Mouse (Mus musculus): ENCODE results near the gene Rasal2. TPM values are rescaled to one million over a fixed set of nuclear protein-coding genes. Genes with fewer than 3 reads are reported as not detected.

Rasal2 gene
- polyA plus RNA-seq, 1 experiment from 2014 or later = 30.7 TPM

DNA sequence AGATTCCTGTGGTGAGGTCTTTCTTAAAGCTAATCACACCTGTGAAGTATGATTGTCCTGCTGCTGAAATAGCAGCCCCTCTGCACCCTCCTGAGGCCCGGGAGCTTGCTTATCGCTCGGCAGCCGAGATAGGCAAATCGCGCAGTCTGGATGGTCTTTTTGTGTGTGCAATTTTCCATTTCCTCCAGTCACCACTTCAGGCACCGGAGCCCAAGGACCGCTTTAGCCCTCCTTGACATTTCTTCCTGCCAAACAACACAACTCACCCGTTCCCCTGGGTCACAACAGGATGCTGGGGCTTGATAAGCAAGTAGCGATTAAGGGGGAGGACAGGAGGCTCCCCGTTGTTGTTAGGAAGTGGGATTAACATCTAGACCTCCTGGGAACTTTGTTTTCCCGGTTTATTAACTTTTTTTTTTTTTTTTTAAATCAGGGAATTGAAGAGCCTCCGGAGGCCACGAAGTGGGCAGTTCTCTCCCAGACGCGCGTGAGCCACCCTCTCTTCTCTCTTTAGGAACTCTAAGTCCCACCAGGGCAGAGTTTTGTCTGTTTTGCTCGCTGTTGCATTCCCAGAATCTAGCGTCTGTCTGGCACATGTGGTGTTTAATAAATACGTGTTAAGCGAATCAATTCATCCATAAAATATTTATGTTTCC, 37.7 kb upstream of the Rasal2 start:
- H3K27ac ChIP-seq (ENCODE audit: low read depth, low read length) = no peak overlapping the region
- H3K36me3 ChIP-seq (ENCODE audit: control insufficient read depth, insufficient read depth, low read length) = no peaks in the 10 kb centered on the region
- H3K4me2 ChIP-seq (ENCODE audit: low read length) = peak overlapping the region; percentile 40
- H3K4me1 ChIP-seq (ENCODE audit: control insufficient read depth, insufficient read depth, low read length) = peaks cover 28% of the 10 kb centered on the region
- H3K4me3 ChIP-seq (ENCODE audit: low read depth, low read length) = peak overlapping the region; percentile 11
- no peaks in the 10 kb centered on the region for H3K9me3 ChIP-seq (replicated peaks; ENCODE audit: control insufficient read depth, low read length)
- ATAC-seq (no peak), DNase-seq (ENCODE audit: low spot score) (peak; percentile 50)
- H3K27me3 ChIP-seq (replicated peaks; ENCODE audit: control insufficient read depth, insufficient read depth, low read length) = 0 out of 2 replicates have a peak, but pooled peaks cover 3% of the 10 kb centered on the region
- 11% methylated on average over 21 of the region's 21 CpGs for WGBS
- H3K9ac ChIP-seq (ENCODE audit: low read length) = peak overlapping the region; percentile 25; the same call in 1 of the 2 replicates

DNA sequence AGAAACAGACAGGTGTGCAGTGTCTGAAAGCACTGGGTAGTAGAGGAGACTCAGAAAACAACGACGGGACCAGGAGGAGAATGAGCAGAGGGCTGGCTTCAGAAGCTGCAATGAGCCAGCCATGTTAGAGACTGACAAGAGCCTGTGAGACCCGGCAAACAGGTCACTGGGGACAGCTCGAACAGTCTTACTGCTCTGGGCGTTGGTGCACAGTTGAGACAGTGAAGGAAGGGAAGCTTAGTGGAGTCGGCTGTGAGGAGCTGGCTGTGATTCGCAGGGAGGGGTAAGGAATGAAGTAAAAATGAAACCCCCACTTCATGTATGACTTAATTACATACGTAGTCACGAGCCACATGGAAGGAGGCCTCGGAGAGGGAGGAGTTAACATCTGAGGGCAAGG, 37.1 kb upstream of the Rasal2 start:
- Histone ChIP-seq H3K4me3 (ENCODE audit: low read depth, low read length) (peak overlapping the region; percentile 11), H3K4me1 (ENCODE audit: control insufficient read depth, insufficient read depth, low read length) (peaks cover 32% of the 10 kb centered on the region), H3K36me3 (ENCODE audit: control insufficient read depth, insufficient read depth, low read length) (no peaks in the 10 kb centered on the region), H3K9ac (ENCODE audit: low read length) (peak overlapping the region; percentile 25; the same call in 1 of the 2 replicates), H3K27ac (ENCODE audit: low read depth, low read length) (no peak overlapping the region), H3K27me3 (replicated peaks; ENCODE audit: control insufficient read depth, insufficient read depth, low read length) (0 out of 2 replicates have a peak, but pooled peaks cover 3% of the 10 kb centered on the region), H3K9me3 (replicated peaks; ENCODE audit: control insufficient read depth, low read length) (no peaks in the 10 kb centered on the region), H3K4me2 (ENCODE audit: low read length) (peak overlapping the region; percentile 40)
- no peak for ATAC-seq
- DNase-seq (ENCODE audit: low spot score) = no peak
- WGBS = 11% methylated on average over 10 of the region's 10 CpGs

DNA sequence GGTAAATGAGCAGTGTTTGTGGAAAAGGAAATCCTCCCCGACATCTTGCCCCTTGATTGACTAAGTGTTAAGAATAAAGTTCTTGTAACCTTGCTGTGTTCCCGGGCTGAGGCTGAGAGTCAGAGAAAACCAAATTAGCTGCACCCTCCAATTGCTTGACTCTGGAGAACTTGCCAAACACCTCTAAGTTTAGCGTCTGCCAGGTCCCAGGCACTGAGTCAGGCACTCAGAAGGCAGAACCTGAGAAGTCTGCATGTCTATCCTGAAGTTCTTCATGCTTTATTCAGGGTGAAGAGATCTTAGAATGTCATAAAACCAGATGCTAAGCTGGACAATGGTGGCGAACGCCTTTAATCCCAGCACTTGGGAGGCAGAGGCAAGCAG, 36.4 kb upstream of the Rasal2 start:
- DNase-seq (ENCODE audit: low spot score) (no peak), ATAC-seq (no peak)
- no peaks in the 10 kb centered on the region for H3K9me3 ChIP-seq (replicated peaks; ENCODE audit: control insufficient read depth, low read length)
- no peaks in the 10 kb centered on the region for H3K36me3 ChIP-seq (ENCODE audit: control insufficient read depth, insufficient read depth, low read length)
- no peak overlapping the region for H3K4me2 ChIP-seq (ENCODE audit: low read length)
- no peak overlapping the region for H3K9ac ChIP-seq (ENCODE audit: low read length)
- H3K4me3 ChIP-seq (ENCODE audit: low read depth, low read length) = no peak overlapping the region
- peaks cover 39% of the 10 kb centered on the region for H3K4me1 ChIP-seq (ENCODE audit: control insufficient read depth, insufficient read depth, low read length)
- 0 out of 2 replicates have a peak, but pooled peaks cover 3% of the 10 kb centered on the region for H3K27me3 ChIP-seq (replicated peaks; ENCODE audit: control insufficient read depth, insufficient read depth, low read length)
- H3K27ac ChIP-seq (ENCODE audit: low read depth, low read length) = no peak overlapping the region
- WGBS = 45% methylated on average over 5 of the region's 5 CpGs

DNA sequence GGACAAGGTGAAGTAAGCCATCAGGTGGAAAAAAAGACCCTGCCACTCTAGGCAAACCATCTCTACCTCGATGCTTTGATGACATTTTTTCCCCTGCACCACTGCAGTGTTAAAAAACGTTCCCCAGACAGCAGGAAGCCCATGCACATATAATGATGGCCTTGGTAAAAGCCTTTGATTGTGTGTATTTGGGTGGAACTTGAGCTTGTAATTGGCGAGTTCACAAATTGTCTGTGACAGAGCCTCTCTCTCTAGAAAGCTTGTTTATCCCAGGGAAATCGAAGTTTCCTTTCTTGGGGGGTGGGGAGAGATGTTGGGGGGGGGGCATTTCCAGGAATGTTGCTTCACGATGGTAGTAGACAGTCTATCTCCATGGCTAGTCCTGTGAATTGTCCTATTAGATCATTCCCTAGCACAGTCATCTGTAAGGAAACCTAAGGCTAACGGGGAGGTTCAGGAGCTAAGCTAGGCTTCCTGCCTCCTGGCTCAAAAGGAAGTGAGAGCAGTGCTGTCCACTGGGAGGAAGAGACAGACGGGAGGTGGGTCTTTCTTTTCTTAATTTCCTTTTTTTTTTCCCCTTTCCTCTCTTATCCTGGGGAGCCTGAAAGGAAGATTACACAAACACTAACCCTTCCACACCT, 35.9 kb upstream of the Rasal2 start:
- 6% methylated on average over 7 of the region's 7 CpGs for WGBS
- Histone ChIP-seq H3K4me1 (ENCODE audit: control insufficient read depth, insufficient read depth, low read length) (peaks cover 42% of the 10 kb centered on the region), H3K9ac (ENCODE audit: low read length) (no peak overlapping the region), H3K27me3 (replicated peaks; ENCODE audit: control insufficient read depth, insufficient read depth, low read length) (0 out of 2 replicates have a peak, but pooled peaks cover 3% of the 10 kb centered on the region), H3K27ac (ENCODE audit: low read depth, low read length) (no peak overlapping the region), H3K36me3 (ENCODE audit: control insufficient read depth, insufficient read depth, low read length) (no peaks in the 10 kb centered on the region), H3K9me3 (replicated peaks; ENCODE audit: control insufficient read depth, low read length) (no peaks in the 10 kb centered on the region), H3K4me3 (ENCODE audit: low read depth, low read length) (no peak overlapping the region), H3K4me2 (ENCODE audit: low read length) (no peak overlapping the region)
- peak; percentile 57 for DNase-seq (ENCODE audit: low spot score)
- no peak for ATAC-seq

DNA sequence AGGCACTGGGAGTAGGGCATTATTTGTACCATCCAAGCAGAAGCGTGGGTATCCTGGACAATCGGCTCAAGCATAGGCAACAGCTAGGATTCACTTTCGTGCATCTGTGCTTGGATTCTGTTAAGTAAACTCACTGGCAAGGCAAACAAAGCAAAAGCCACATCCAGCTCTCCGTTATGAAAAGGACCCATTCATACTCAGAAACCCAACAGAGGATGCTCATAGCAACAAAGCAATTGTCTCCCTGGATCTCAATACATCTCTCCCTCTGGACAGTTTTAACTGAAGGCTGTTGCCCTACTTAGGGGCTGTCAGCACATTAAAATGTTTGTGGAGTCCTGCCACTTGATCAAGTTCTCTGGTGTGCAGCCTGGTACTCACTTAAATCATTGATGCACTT, 34.7 kb upstream of the Rasal2 start:
- no peaks in the 10 kb centered on the region for H3K9me3 ChIP-seq (replicated peaks; ENCODE audit: control insufficient read depth, low read length)
- 40% methylated on average over 4 of the region's 4 CpGs for WGBS
- peaks cover 41% of the 10 kb centered on the region for H3K4me1 ChIP-seq (ENCODE audit: control insufficient read depth, insufficient read depth, low read length)
- no peak overlapping the region for H3K4me2 ChIP-seq (ENCODE audit: low read length)
- 0 out of 2 replicates have a peak, but pooled peaks cover 3% of the 10 kb centered on the region for H3K27me3 ChIP-seq (replicated peaks; ENCODE audit: control insufficient read depth, insufficient read depth, low read length)
- H3K36me3 ChIP-seq (ENCODE audit: control insufficient read depth, insufficient read depth, low read length) = no peaks in the 10 kb centered on the region
- ATAC-seq (no peak), DNase-seq (ENCODE audit: low spot score) (no peak)
- H3K27ac ChIP-seq (ENCODE audit: low read depth, low read length) = no peak overlapping the region
- H3K9ac ChIP-seq (ENCODE audit: low read length) = no peak overlapping the region
- H3K4me3 ChIP-seq (ENCODE audit: low read depth, low read length) = no peak overlapping the region

GRCm38 (mm10) chr1:157446325-157446724, 33.9 kb upstream of the Rasal2 start:
- Histone ChIP-seq H3K9me3 (replicated peaks; ENCODE audit: control insufficient read depth, low read length) (no peaks in the 10 kb centered on the region), H3K4me1 (ENCODE audit: control insufficient read depth, insufficient read depth, low read length) (peaks cover 41% of the 10 kb centered on the region), H3K4me2 (ENCODE audit: low read length) (no peak overlapping the region), H3K27me3 (replicated peaks; ENCODE audit: control insufficient read depth, insufficient read depth, low read length) (0 out of 2 replicates have a peak, but pooled peaks cover 3% of the 10 kb centered on the region), H3K27ac (ENCODE audit: low read depth, low read length) (no peak overlapping the region), H3K36me3 (ENCODE audit: control insufficient read depth, insufficient read depth, low read length) (no peaks in the 10 kb centered on the region), H3K9ac (ENCODE audit: low read length) (no peak overlapping the region), H3K4me3 (ENCODE audit: low read depth, low read length) (no peak overlapping the region)
- DNase-seq (ENCODE audit: low spot score) = peak; percentile 62
- ATAC-seq = no peak
- 62% methylated on average over 7 of the region's 7 CpGs for WGBS

- Histone ChIP-seq H3K9me3 (replicated peaks; ENCODE audit: control insufficient read depth, low read length) (no peaks in the 10 kb centered on the region), H3K4me3 (ENCODE audit: low read depth, low read length) (no peak overlapping the region), H3K36me3 (ENCODE audit: control insufficient read depth, insufficient read depth, low read length) (no peaks in the 10 kb centered on the region), H3K27ac (ENCODE audit: low read depth, low read length) (no peak overlapping the region), H3K4me1 (ENCODE audit: control insufficient read depth, insufficient read depth, low read length) (peaks cover 45% of the 10 kb centered on the region), H3K4me2 (ENCODE audit: low read length) (no peak overlapping the region), H3K27me3 (replicated peaks; ENCODE audit: control insufficient read depth, insufficient read depth, low read length) (0 out of 2 replicates have a peak, but pooled peaks cover 3% of the 10 kb centered on the region), H3K9ac (ENCODE audit: low read length) (no peak overlapping the region)
- DNase-seq (ENCODE audit: low spot score) (no peak), ATAC-seq (no peak)
- WGBS = 94% methylated on average over 6 of the region's 6 CpGs
Observed at GRCm38 (mm10) chr1:157445398-157445910, 33.1 kb upstream of the Rasal2 start.

- Histone ChIP-seq H3K36me3 (ENCODE audit: control insufficient read depth, insufficient read depth, low read length) (no peaks in the 10 kb centered on the region), H3K4me3 (ENCODE audit: low read depth, low read length) (no peak overlapping the region), H3K4me1 (ENCODE audit: control insufficient read depth, insufficient read depth, low read length) (peaks cover 45% of the 10 kb centered on the region), H3K4me2 (ENCODE audit: low read length) (no peak overlapping the region), H3K27me3 (replicated peaks; ENCODE audit: control insufficient read depth, insufficient read depth, low read length) (0 out of 2 replicates have a peak, but pooled peaks cover under 1% of the 10 kb centered on the region), H3K27ac (ENCODE audit: low read depth, low read length) (no peak overlapping the region), H3K9ac (ENCODE audit: low read length) (0 out of 2 replicates have a peak overlapping the region, but pooled peaks have one; percentile 6), H3K9me3 (replicated peaks; ENCODE audit: control insufficient read depth, low read length) (no peaks in the 10 kb centered on the region)
- WGBS = 61% methylated on average over 13 of the region's 13 CpGs
- DNase-seq (ENCODE audit: low spot score) (no peak), ATAC-seq (no peak)
Observed at GRCm38 (mm10) chr1:157444632-157445300, 32.4 kb upstream of the Rasal2 start.
